Mouse (Mus musculus): ENCODE measurements around the gene Gm44.
"Not testable (repeated sequence)": the region's sequence is repeated elsewhere in the genome, so short reads cannot be mapped to it uniquely, and the experiment has no call there.

The Gm44 gene

GRCm38 (mm10) chrX:90891842-90892241, at the start of gene Gm44:
Gene Gm44 (plus strand): TSS chrX:90892142.
- DNase-seq (ENCODE audit: low spot score in 2 of 2), result no peak

DNA sequence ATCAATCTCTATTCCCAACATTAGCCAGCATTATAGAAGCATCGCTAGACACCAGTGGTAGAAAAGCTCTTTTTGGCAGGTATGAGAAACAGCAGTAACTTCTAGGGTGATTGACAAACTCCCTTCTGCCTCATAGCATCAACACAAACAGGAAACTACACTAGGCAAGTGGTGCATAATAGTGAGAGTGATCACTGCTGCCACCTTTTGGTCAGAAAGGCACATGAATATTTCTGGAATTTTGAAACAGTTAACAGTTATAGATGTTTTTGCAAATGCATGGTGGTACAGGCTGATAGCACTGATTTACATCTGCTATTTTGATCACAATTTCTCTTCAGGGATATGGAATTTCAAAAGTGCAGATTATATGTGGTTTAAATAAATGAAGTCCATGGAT, 36.0 kb downstream of the Gm44 start:
- no peak for DNase-seq (ENCODE audit: low spot score in 2 of 2)

DNA sequence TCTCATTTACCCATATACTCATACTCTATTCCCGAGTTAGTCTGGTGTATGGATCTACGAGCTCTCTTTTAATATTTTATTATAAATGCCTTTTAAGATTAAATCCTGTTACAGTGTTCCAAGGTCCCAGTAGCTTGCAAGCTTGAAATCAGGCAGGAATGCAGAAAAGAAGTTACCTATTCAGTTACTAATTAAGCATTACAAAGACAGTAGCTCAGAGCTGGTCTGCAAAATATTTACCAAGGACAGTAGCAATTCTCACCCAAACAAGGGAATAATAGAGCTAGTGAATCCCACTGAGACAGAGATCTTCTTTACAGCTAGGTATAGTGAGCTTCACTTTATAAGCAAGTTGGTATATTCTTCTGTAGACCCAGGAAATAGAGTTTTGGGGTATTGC, 46.3 kb downstream of the Gm44 start:
- not testable (repeated sequence) for DNase-seq (ENCODE audit: low spot score in 2 of 2)
